Mouse (Mus musculus): ENCODE measurements at regions not wholly inside any gene's neighbourhood (a gene's known extent, or its start where the extent isn't known, plus 50 kb on each side); places are given as distances from the start of the nearest gene placed in this dataset.

GRCm38 (mm10) chr12:94155110-94155858 is 1536.7 kb upstream of the Flrt2 start:
- no peak for DNase-seq (ENCODE audit: low spot score in 2 of 2)

GRCm38 (mm10) chr12:94182358-94182757 is 1509.7 kb upstream of the Flrt2 start:
- no peak for DNase-seq (ENCODE audit: low spot score in 2 of 2)

DNA sequence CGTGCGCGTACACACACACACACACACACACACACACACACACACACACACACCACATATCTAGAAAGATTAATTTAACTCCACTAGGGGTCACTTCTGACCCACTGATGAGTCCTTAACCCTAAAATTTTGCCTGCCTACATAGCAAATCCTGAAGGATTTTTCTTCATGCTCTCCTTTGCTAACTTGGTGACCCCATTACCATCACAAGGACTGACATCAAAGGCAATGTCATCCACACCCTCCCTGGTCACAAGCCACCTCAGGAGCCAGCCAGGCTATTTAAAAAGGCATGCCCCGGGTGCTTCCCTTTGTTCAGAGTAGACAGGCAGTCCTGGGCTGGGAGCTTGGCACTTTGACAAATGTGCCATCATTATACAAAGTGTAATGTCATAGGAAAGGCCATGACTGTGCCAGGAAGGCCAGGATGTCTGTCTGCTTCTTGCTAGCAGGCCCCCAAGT is 1501.4 kb upstream of the Flrt2 start:
- no peak for DNase-seq (ENCODE audit: low spot score in 2 of 2)

GRCm38 (mm10) chr12:94217906-94218305 is 1474.1 kb upstream of the Flrt2 start:
- DNase-seq (ENCODE audit: low spot score in 2 of 2), result no peak

DNA sequence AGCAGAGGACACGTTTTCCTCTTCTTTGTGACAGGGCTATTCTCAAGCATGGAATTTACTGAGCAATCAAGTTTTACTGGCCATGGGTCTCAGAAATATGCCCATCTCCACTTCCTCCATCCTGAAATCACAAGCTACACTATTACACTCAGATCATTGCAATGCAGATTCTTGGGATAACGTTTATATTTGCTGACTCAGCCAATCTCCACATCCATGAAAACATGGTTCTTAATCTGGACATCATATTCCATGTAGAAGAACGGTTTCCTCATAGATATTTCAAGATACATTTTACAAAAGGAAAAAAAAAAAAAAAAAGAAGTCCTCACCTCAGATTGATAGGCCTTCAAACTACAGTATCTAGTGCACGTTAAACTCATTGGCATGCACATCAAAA is 1462.1 kb upstream of the Flrt2 start:
- DNase-seq (ENCODE audit: low spot score in 2 of 2), result no peak

- no peak for DNase-seq (ENCODE audit: low spot score in 2 of 2)
Measured at GRCm38 (mm10) chr12:94245366-94245765, 1446.7 kb upstream of the Flrt2 start.

DNA sequence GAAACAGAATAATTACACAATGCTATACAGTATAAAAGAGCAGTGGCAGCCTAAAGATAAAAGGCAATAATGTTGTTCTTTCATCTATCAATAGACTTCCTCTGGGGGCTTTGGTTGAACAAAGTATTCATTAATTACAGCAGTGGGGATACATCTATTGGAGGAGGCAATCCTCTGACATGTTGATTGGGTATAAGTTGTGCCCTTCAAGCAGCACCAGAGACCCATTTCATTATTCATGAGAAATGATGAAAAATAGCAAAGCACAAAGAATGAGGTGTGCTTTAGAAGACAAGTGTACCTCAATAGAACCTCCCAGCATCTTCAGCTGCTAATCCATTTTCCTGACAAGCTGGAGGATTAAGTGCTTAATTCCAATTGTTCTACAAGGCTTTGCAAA is 1444.7 kb upstream of the Flrt2 start:
- no peak for DNase-seq (ENCODE audit: low spot score in 2 of 2)

GRCm38 (mm10) chr12:94252957-94253633 is 1438.9 kb upstream of the Flrt2 start:
- DNase-seq (ENCODE audit: low spot score in 2 of 2), result no peak

DNA sequence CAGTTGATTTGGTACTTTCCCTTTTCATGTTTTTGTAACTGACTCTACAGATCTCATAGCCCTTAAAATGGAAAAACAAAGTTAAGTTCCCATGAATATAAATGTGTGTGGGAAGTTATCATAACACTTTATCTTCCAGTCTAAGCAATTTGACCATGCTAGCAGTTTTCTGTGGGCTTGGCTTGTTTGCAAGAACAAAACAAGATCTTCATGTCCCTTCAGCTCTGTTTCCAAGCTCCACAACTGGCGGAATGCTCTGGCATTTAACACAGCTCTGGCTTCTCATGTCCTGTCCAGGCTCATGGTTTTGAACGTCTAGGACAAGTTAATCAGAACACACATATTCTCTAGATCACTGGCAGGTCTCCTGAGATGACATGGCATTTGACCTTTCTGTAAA is 1411.1 kb upstream of the Flrt2 start:
- no peak for DNase-seq (ENCODE audit: low spot score in 2 of 2)

DNA sequence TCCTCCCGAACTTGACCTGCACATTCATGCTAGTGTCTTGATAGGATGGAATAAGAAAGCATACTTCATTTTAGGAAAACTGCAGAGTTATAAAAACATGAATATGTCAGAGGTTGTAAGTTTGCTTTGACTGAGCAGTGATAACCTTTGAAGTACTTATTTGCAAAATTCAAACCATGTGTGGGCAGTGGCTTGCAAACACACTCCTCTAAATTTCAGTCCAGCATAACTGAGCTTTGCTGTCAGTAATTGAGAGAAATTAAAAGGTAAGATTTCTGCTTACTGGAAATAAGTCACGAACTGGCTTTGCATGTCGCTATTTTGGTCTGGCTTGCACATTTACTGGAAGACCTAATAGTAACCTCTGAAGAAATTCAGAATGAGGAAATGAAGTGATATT is 1409.1 kb upstream of the Flrt2 start:
- no peak for DNase-seq (ENCODE audit: low spot score in 2 of 2)

DNA sequence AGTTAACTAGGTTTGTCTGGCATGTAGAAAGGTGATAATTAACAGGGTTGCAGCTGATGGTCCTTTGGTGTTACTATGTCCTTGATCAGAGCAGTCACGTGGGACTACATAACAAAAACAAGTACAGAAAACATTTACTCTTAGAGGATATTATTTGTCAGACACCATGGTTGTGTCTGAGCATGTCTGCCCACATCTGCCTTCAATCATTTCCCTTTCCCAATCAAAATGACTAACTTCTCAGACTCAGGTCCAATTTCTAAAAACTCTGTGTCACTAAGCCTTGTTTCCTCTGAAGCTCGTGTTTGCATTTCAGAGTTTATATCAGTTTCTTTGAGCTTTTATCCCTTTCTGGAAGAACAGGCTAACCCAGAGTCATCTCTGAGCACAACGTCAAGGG is 1408.5 kb upstream of the Flrt2 start:
- DNase-seq (ENCODE audit: low spot score in 2 of 2), result no peak

GRCm38 (mm10) chr12:94297864-94298263 is 1394.2 kb upstream of the Flrt2 start:
- DNase-seq (ENCODE audit: low spot score in 2 of 2), result no peak

- DNase-seq (ENCODE audit: low spot score in 2 of 2), result no peak
Measured at GRCm38 (mm10) chr12:94332351-94332750, 1359.7 kb upstream of the Flrt2 start.

DNA sequence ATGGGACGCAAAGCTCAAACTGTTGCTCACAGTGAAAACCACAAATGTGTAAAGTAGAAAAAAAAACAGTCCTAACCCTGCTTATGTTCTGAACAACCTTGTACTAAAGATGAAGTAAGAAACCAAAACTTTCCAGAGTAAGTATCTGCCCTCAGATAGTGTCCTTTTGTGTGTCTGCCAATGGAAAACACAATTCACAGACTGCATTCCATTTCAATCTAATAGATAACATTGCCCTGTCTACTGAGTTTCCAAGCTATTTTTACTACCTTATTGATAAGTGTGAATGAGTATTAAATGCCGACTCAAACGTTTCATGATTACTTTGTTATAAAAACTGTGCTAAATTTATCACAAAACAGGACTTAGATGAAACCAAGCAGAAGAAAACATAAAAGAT is 1357.4 kb upstream of the Flrt2 start:
- no peak for DNase-seq (ENCODE audit: low spot score in 2 of 2)

- DNase-seq (ENCODE audit: low spot score in 2 of 2), result no peak
Measured at GRCm38 (mm10) chr12:94349623-94350156, 1342.3 kb upstream of the Flrt2 start.

GRCm38 (mm10) chr12:94364269-94364668 is 1327.8 kb upstream of the Flrt2 start:
- DNase-seq (ENCODE audit: low spot score in 2 of 2), result no peak

- DNase-seq (ENCODE audit: low spot score in 2 of 2), result no peak
Measured at GRCm38 (mm10) chr12:94399991-94400390, 1292.0 kb upstream of the Flrt2 start.

- DNase-seq (ENCODE audit: low spot score in 2 of 2), result no peak
Measured at GRCm38 (mm10) chr12:94420918-94421317, 1271.1 kb upstream of the Flrt2 start.

DNA sequence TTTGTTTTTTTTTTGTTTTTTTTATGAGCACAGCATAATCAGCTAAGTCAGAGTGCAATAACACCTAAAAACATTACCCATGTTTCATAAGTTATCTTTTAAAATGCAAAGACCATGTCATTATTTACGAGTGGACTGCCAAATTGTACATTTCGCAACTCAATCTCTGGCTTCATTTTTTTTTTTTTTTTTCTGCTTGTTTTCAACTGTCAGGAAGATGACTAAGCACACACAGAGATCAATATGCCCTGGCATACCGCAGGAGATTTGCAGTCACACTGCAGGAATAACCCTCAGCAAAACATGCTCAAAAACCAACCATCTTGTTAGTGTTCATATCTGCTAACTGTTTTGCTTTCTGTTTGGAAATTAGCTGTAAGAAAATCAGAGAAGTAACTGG is 1270.3 kb upstream of the Flrt2 start:
- DNase-seq (ENCODE audit: low spot score in 2 of 2), result no peak

- no peak for DNase-seq (ENCODE audit: low spot score in 2 of 2)
Measured at GRCm38 (mm10) chr12:94424340-94424981, 1267.6 kb upstream of the Flrt2 start.

DNA sequence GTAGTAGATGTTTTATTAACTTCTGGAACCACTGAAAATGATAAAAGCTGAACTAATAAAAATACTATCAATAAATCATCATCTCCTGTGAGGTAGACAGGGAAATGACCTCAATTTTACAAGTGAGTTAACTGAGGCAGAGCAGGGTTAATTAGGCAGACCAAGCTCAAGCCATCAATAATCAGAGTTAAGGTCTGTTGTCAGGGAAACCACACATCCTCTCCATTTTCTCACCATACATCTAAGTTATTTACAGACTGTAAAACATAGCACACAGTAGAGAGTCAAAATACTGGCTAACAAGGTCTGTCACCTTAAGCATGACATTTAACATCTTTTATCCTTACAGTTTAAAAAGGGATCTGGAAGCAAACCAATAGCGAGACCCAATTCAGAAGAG is 1242.5 kb upstream of the Flrt2 start:
- no peak for DNase-seq (ENCODE audit: low spot score in 2 of 2)

GRCm38 (mm10) chr12:94468027-94468426 is 1224.0 kb upstream of the Flrt2 start:
- no peak for DNase-seq (ENCODE audit: low spot score in 2 of 2)

GRCm38 (mm10) chr12:94468609-94469008 is 1223.4 kb upstream of the Flrt2 start:
- no peak for DNase-seq (ENCODE audit: low spot score in 2 of 2)

Measured in frontal cortex, postnatal 25 days (tissue).